Mouse (Mus musculus) mouse embryonic stem cell (cell line): Measurements from ENCODE around the gene Eif3i.

Experiments
- in situ Hi-C, 2 experiments: fragments of 300-500 bp; cut with MboI; formaldehyde crosslinking; loops; 1 replicate in 1 of 2; 3 replicates in 1 of 2; pipeline ENCODE4 v1.14.3; 2019 to 2020; ENCODE audit warnings: low sequenced_read_pairs in 2 of 2, low pct_unique_long_range_greater_than_20kb in 1 of 2, mixed read lengths in 1 of 2; ENCODE audit not compliant: unreplicated experiment in 1 of 2

The Eif3i gene

GRCm38 (mm10) chr4:129600233-129601158 is at the start of gene Eif3i, which contains the start of gene Tmem234:
Gene Eif3i, minus strand, starts transcription at chr4:129600648.
Gene Tmem234, plus strand, starts transcription at chr4:129600668.
- in situ Hi-C loops = no loop called here

GRCm38 (mm10) chr4:129648656-129649055 is 48.2 kb upstream of the Eif3i start:
- in situ Hi-C loops = no loop called here

GRCm38 (mm10) chr4:129645204-129645603 is 44.8 kb upstream of the Eif3i start:
- in situ Hi-C loops = no loop called here

- in situ Hi-C loops = no loop called here
Observed at GRCm38 (mm10) chr4:129641756-129642155, 41.3 kb upstream of the Eif3i start.

- in situ Hi-C loops = no loop called here
Observed at GRCm38 (mm10) chr4:129640638-129641467, 40.4 kb upstream of the Eif3i start, which contains the start of gene Txlna. Gene Txlna, minus strand, starts transcription at chr4:129641065.

- in situ Hi-C loops = no loop called here
Observed at GRCm38 (mm10) chr4:129640101-129640637, 39.7 kb upstream of the Eif3i start.

- in situ Hi-C loops = no loop called here
Observed at GRCm38 (mm10) chr4:129639221-129639620, 38.8 kb upstream of the Eif3i start.

GRCm38 (mm10) chr4:129633852-129634251 is 33.4 kb upstream of the Eif3i start:
- in situ Hi-C loops = no loop called here

GRCm38 (mm10) chr4:129631867-129632266 is 31.4 kb upstream of the Eif3i start:
- in situ Hi-C loops = no loop called here

- in situ Hi-C loops = no loop called here
Observed at GRCm38 (mm10) chr4:129630944-129631343, 30.5 kb upstream of the Eif3i start.

GRCm38 (mm10) chr4:129626035-129626434 is 25.6 kb upstream of the Eif3i start:
- in situ Hi-C loops = no loop called here

GRCm38 (mm10) chr4:129625496-129625895 is 25.0 kb upstream of the Eif3i start:
- in situ Hi-C loops = no loop called here

GRCm38 (mm10) chr4:129625029-129625370 is 24.6 kb upstream of the Eif3i start:
- in situ Hi-C loops = no loop called here

- in situ Hi-C loops = no loop called here
Observed at GRCm38 (mm10) chr4:129624281-129625028, 24.0 kb upstream of the Eif3i start.

- in situ Hi-C loops = no loop called here
Observed at GRCm38 (mm10) chr4:129623681-129624091, 23.2 kb upstream of the Eif3i start, which contains the start of gene Ccdc28b. Gene Ccdc28b, minus strand, starts transcription at chr4:129623947.

- in situ Hi-C loops = no loop called here
Observed at GRCm38 (mm10) chr4:129622803-129623535, 22.5 kb upstream of the Eif3i start.

GRCm38 (mm10) chr4:129622120-129622802 is 21.8 kb upstream of the Eif3i start:
- in situ Hi-C loops = no loop called here
